Mouse (Mus musculus) stomach, embryonic 14.5 days (tissue): Measurements from ENCODE around the gene Ptgs1. TPM values are rescaled to one million over a fixed set of nuclear protein-coding genes. Genes with fewer than 3 reads are reported as not detected.

Experiments used
- ATAC-seq: fragments of 200-750 bp; cut with Nextera tagmentation; 2 replicates; pipeline ENCODE4 v1.8.0; 2017; ENCODE audit warnings: low read depth, moderate TSS enrichment; ENCODE audit not compliant: insufficient number of reproducible peaks, insufficient read depth, low FRiP score
- H3K27ac ChIP-seq: fragments of 300-500 bp; sonication (generic); 2 replicates; pipeline ENCODE4 v1.5.1; 2014; ENCODE audit warnings: mild to moderate bottlenecking, low read length, moderate library complexity, mixed read lengths
- H3K27me3 ChIP-seq: fragments of 300-500 bp; sonication (generic); 2 replicates; pipeline ENCODE4 v1.6.1; 2014; ENCODE audit warnings: low read length, control low read depth, mixed read lengths; ENCODE audit not compliant: control insufficient read depth, insufficient read depth
- H3K36me3 ChIP-seq: fragments of 300-500 bp; sonication (generic); 2 replicates; pipeline ENCODE4 v1.6.1; 2014; ENCODE audit warnings: mild to moderate bottlenecking, control low read depth, low read length, moderate library complexity, mixed read lengths; ENCODE audit not compliant: control insufficient read depth, insufficient read depth
- H3K4me1 ChIP-seq: fragments of 300-500 bp; sonication (generic); 2 replicates; pipeline ENCODE4 v1.6.1; 2014; ENCODE audit warnings: low read length, control low read depth, mixed read lengths; ENCODE audit not compliant: control insufficient read depth, insufficient read depth
- H3K4me2 ChIP-seq: fragments of 300-500 bp; sonication (generic); replicated peaks from 2 replicates; pipeline ENCODE4 v1.6.1; 2014; ENCODE audit warnings: low read depth, low read length, control low read depth
- H3K4me3 ChIP-seq: fragments of 300-500 bp; sonication (generic); 2 replicates; pipeline ENCODE4 v1.5.1; 2014; ENCODE audit warnings: low read depth, low read length, control low read depth
- H3K9ac ChIP-seq: fragments of 300-500 bp; sonication (generic); replicated peaks from 2 replicates; pipeline ENCODE4 v1.6.1; 2014; ENCODE audit warnings: low read depth, mild to moderate bottlenecking, control low read depth, low read length, moderate library complexity, mixed read lengths
- H3K9me3 ChIP-seq: fragments of 300-500 bp; sonication (generic); 2 replicates; pipeline ENCODE4 v1.6.1; 2016; ENCODE audit warnings: low read depth, low read length, control low read depth; ENCODE audit not compliant: control insufficient read depth
- WGBS: fragments of 180-500 bp; shearing (Covaris S2); extraction: QIAGEN DNeasy Blood & Tissue Kit; methylation state at CpG from one replicate; pipeline ENCODE4 v1.1.7; 2014; 5-methylcytosine and 5-hydroxymethylcytosine counted together
- polyA plus RNA-seq: library from polyadenylated mRNA; unstranded; fragments of >200 nt; fragmentation: Nextera tagmentation; extraction: Ambion mirVana; gene quantifications from 2 replicates; pipeline ENCODE4 v1.2.1, GENCODE M21; 2014

Gene Ptgs1
- polyA plus RNA-seq, 1 experiment from 2014 or later = 30.7 TPM

DNA sequence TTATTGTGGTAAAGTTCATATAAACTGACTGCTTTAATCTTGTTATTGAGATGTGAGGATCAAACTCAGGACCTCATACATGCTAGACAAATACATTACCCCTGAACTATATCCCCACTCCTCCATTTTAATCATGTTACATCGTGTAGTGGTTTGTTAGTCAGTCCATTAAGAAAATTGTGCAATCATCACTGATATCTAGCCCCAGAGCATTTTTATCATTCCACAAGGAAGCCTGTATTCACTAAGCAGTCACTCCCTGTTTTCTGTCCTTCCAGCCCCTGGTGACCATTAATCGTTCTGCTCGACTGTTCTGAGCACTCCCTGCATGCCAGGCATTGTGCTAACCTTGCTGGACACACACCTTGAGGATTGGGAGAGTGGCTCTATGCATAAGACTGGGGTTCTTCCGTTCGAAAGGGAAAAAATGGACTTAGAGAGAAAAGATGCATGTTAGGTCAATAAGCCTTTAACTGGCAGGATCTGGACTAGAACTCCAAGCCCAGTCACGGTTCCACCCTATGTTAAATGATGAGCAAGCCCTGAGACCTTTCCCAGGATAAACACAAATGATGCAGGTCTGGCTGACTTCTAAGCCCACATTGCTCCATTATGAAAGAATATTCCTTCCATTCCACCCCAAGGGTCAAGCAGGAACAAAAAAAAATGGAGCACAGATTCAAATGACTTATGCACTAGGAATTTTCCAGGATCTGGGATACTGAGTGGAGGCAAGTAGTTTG lies 29.7 kb downstream of the Ptgs1 start:
- Histone ChIP-seq H3K9me3 (no peaks in the 10 kb centered on the region), H3K4me3 (no peak overlapping the region), H3K27me3 (no peaks in the 10 kb centered on the region), H3K4me1 (no peaks in the 10 kb centered on the region), H3K36me3 (no peaks in the 10 kb centered on the region), H3K9ac (no peak overlapping the region), H3K4me2 (no peak overlapping the region), H3K27ac (no peak overlapping the region)
- ATAC-seq = no peak
- 65% methylated on average over 6 of the region's 6 CpGs for WGBS

- WGBS = 50% methylated on average over 4 of the region's 4 CpGs
These were observed 31.8 kb downstream of the Ptgs1 start for GRCm38 (mm10) chr2:36262025-36262424.

GRCm38 (mm10) chr2:36269458-36269857 lies 39.2 kb downstream of the Ptgs1 start:
- H3K27me3 ChIP-seq = 0 out of 2 replicates have a peak, but pooled peaks cover 2% of the 10 kb centered on the region
- no peak overlapping the region for H3K9ac ChIP-seq
- no peaks in the 10 kb centered on the region for H3K4me1 ChIP-seq
- no peak overlapping the region for H3K4me2 ChIP-seq
- H3K9me3 ChIP-seq = no peaks in the 10 kb centered on the region
- no peak for ATAC-seq
- 61% methylated on average over 3 of the region's 3 CpGs for WGBS
- no peak overlapping the region for H3K4me3 ChIP-seq
- no peaks in the 10 kb centered on the region for H3K36me3 ChIP-seq
- no peak overlapping the region for H3K27ac ChIP-seq

More at GRCm38 (mm10) chr2:36262025-36262424, 31.8 kb downstream of the Ptgs1 start:
- Histone ChIP-seq H3K36me3 (no peaks in the 10 kb centered on the region), H3K4me2 (no peak overlapping the region), H3K4me3 (no peak overlapping the region), H3K27me3 (no peaks in the 10 kb centered on the region), H3K9me3 (no peaks in the 10 kb centered on the region), H3K4me1 (no peaks in the 10 kb centered on the region), H3K27ac (no peak overlapping the region), H3K9ac (no peak overlapping the region)
- ATAC-seq = no peak

DNA sequence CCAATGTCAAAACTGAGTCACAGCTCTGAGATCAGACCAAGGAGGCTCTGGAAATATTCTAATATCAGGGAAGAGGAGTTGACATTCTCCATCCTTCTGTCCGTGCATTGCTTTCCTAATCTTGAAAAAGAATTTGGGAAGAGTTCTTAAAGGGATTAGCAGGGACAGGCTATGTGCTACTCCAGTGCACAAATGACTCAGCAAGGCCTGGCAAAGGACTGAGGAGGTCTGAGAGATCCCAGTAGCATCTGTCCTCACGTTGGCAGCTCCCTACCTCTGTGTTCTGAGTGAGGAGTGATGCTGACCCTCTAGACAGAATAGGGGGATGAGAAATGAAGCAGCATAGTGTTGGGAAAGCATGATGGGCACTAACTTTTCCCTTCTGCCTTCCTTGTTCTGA lies 40.0 kb downstream of the Ptgs1 start:
- 48% methylated on average over 2 of the region's 2 CpGs for WGBS
- Histone ChIP-seq H3K9ac (no peak overlapping the region), H3K4me3 (no peak overlapping the region), H3K4me1 (no peaks in the 10 kb centered on the region), H3K27ac (no peak overlapping the region), H3K9me3 (no peaks in the 10 kb centered on the region), H3K27me3 (0 out of 2 replicates have a peak, but pooled peaks cover 2% of the 10 kb centered on the region), H3K36me3 (no peaks in the 10 kb centered on the region), H3K4me2 (no peak overlapping the region)
- ATAC-seq = no peak

DNA sequence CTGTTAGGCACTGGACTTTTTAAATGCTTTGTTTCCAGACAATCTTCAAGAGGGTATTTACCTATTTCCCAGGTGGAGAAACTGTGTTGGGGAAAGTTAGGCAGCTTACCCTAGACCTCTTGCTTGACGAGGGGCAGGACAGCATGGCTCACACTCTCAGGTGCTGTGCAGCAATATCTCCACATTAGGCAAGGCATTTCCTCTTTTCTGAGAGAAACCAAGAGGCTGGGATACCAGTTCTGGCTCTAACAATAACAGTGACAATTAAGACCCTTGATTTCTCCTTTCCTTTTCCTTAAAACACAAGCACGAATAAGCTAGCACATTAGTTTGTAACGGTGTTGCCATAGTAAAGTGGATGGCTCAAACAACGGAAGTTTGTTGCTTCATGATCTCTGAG lies 40.9 kb downstream of the Ptgs1 start:
- Histone ChIP-seq H3K27ac (no peak overlapping the region), H3K4me2 (no peak overlapping the region), H3K36me3 (no peaks in the 10 kb centered on the region), H3K4me3 (no peak overlapping the region), H3K4me1 (no peaks in the 10 kb centered on the region), H3K9me3 (no peaks in the 10 kb centered on the region), H3K9ac (no peak overlapping the region), H3K27me3 (0 out of 2 replicates have a peak, but pooled peaks cover 2% of the 10 kb centered on the region)
- WGBS = 73% methylated on average over 4 of the region's 4 CpGs
- no peak for ATAC-seq

DNA sequence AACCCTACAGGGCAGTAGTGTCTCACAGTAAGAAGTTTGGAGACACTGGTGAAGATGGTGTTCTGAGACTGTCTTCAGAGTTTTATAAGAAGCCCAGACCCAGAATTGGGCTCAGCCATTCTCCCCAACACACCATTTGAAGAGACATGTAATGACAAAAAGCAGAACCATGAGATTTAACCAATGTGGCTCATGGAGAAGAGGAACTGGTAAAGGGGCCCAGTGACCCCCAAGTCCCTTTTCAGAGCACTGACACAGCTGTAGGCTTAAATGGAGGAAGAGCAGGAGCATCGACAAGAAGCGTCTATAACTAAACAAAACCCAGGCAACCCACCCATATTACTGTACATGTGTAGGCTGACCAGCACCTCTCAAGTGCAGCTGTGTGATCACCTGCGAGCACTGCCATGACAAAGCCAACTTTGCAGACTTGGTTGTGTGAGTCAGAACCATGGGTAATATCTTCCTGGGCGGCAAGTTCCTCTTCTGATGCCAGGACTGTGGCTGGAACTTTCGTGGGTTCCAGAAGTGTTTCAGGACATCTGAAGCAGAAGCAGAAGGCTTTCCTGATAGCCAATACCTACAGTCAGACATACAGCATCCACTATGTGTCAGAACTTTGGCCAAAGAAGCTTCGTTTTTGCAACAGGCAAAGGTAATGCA lies 42.2 kb downstream of the Ptgs1 start:
- no peaks in the 10 kb centered on the region for H3K9me3 ChIP-seq
- H3K36me3 ChIP-seq = no peaks in the 10 kb centered on the region
- 80% methylated on average over 6 of the region's 6 CpGs for WGBS
- H3K4me1 ChIP-seq = no peaks in the 10 kb centered on the region
- H3K4me2 ChIP-seq = no peak overlapping the region
- no peak overlapping the region for H3K9ac ChIP-seq
- 0 out of 2 replicates have a peak, but pooled peaks cover 2% of the 10 kb centered on the region for H3K27me3 ChIP-seq
- no peak overlapping the region for H3K4me3 ChIP-seq
- H3K27ac ChIP-seq = no peak overlapping the region
- no peak for ATAC-seq

DNA sequence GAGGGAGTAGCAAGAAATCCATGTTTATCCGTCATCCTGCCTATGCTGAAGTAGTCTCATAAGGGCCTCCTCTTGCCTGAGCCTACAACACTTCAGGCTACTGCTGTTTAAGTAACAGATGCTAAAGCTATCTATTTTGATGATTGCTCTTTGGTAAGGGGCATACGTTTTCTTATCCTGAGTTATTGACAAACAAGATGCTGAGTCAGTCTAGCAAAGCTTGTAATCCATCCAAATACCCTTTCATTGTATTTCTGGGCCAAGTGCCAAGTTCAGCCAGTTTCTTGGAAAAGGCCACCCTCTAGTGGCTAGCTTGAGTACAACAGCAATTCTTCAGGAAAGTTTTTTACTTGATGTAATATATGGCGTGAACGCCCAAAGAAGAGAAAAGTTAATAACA lies 46.2 kb downstream of the Ptgs1 start:
- 28% methylated on average over 4 of the region's 4 CpGs for WGBS
- Histone ChIP-seq H3K27ac (no peak overlapping the region), H3K9ac (no peak overlapping the region), H3K9me3 (no peaks in the 10 kb centered on the region), H3K4me3 (no peak overlapping the region), H3K4me1 (no peaks in the 10 kb centered on the region), H3K4me2 (no peak overlapping the region), H3K36me3 (no peaks in the 10 kb centered on the region), H3K27me3 (0 out of 2 replicates have a peak, but pooled peaks cover 2% of the 10 kb centered on the region)
- ATAC-seq = no peak

DNA sequence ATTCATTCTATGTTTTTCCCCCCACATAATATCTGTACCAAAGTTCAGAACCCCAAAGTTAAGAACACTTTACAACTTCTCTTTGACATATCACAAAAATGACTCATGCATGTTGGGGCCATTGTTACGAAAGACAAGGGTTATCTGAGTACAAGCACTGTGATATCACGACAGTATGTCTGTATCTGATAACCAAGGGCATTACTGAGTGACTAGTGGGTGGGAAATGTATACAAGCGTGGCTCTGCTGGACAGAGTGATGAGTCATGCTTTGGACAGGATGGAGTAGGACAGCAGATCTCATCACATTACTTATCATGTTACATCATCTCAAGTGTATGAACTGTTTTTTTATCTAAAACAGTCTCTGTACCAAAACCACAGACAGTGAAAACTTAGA lies 48.5 kb downstream of the Ptgs1 start:
- no peak overlapping the region for H3K27ac ChIP-seq
- no peak overlapping the region for H3K9ac ChIP-seq
- no peak for ATAC-seq
- no peaks in the 10 kb centered on the region for H3K36me3 ChIP-seq
- no peaks in the 10 kb centered on the region for H3K9me3 ChIP-seq
- no peaks in the 10 kb centered on the region for H3K4me1 ChIP-seq
- WGBS = 58% methylated on average over 3 of the region's 3 CpGs
- no peak overlapping the region for H3K4me2 ChIP-seq
- no peak overlapping the region for H3K4me3 ChIP-seq
- no peaks in the 10 kb centered on the region for H3K27me3 ChIP-seq
